ENCODE assay signal across 8 mouse cellular contexts in genomic region chr6:33804775-33805174, GRCm38 (mm10).
DNase-seq lines count a peak whose midpoint lies in the region; ATAC-seq lines count a peak whose summit lies in the region.

No protein-coding gene starts in this region.

- peak; percentile 37 for ATAC-seq in CD4-positive, CD25-positive, alpha-beta regulatory T cell, adult 4 months
- ATAC-seq in megakaryocyte-erythroid progenitor cell, adult 5-6 weeks (replicated peaks; ENCODE audit: low FRiP score, low TSS enrichment, poor library complexity, severe bottlenecking), result no peak

- peak; percentile 9 for DNase-seq in gastrocnemius, adult 18-20 months (ENCODE audit: low spot score)
- DNase-seq in gastrocnemius, postnatal 10 days, result no peak
- DNase-seq in fibroblast of lung, adult 2 months (ENCODE audit: low read depth), result peak; percentile 71
- DNase-seq in layer of hippocampus, postnatal 36 days, result peak; percentile 26 to 41
- DNase-seq in yolk sac, embryonic 10.5 days (ENCODE audit: low spot score), result no peak
- no peak for DNase-seq in urinary bladder, postnatal 25 days (ENCODE audit: low spot score)

Comparison
In these comparisons a context has a peak if more than half of its experiments do, and no peak if none do; other contexts are left out.
1. DNase-seq: peak in gastrocnemius, adult 18-20 months (single experiment), fibroblast of lung, adult 2 months (single experiment) and layer of hippocampus, postnatal 36 days (2 of 2); none in gastrocnemius, postnatal 10 days (single experiment), yolk sac, embryonic 10.5 days (single experiment) and urinary bladder, postnatal 25 days (single experiment).